Mouse (Mus musculus) skeletal muscle tissue, adult 2 months (tissue): ENCODE measurements at regions not wholly inside any gene's neighbourhood (a gene's known extent, or its start where the extent isn't known, plus 50 kb on each side); places are given as distances from the start of the nearest gene placed in this dataset.

Experiments
- DNase-seq: peaks from one replicate; pipeline ENCODE4 v3.0.0-alpha.2; 2012; ENCODE audit warnings: low read depth, low spot score

DNA sequence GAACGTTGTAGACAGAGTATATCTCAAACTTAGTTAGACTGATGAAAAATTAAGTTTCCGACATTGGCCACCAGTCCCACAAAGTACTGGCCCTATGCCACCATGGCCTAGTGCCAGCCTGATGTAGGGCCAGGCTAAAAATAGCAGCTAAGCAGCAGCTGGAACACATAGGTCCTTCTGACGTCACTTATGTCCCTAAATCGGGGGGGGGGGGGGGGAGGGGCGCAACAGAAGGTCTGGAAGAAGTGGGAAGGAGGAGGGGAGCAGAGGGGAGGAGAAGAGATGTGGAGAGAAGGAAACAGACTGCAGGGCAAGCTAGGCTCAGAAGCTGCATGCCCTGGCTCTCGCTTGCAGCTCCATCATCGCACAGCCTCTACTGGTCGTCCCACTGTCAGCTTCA, 164.7 kb upstream of the Smim15 start:
- peak; percentile 41 for DNase-seq

DNA sequence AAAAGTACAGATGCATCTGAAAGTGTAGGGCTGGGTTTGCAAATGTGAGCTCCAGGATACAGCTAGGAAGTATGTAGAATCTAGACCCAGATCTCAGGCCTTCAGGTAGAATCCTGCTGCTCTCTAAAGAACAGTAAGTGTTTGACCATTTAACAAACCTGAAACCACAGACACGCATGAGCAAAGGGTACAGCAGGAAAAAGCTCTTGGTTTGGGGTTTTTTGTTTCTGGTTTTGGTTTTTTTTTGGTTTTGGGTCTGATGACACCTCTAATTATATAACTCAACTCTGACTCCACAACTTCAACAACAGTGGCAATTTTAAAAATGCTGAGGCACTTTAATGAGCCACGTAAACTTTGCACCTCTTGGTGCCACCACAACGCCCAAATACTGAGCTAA, 165.3 kb upstream of the Smim15 start:
- no peak for DNase-seq

DNA sequence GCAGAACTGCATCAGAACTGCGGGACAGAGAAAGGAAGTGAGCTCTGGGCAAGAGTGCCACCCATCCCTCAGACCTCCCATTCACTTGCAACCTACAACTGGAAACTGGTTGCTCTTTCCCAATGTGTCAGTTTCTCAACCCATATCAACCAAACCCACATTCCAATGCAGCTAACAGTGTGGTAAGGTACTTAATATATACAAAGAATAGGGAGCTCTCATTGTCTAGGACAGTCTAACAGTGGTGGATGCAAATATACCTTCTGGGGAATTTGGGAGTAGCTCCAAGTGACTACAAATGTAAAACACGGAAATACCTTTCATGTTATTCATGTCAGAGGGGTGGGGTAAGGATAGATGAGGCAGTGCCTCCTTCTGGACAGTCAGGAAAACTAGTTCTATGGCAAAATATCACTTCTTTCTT, 171.0 kb upstream of the Smim15 start:
- no peak for DNase-seq

DNA sequence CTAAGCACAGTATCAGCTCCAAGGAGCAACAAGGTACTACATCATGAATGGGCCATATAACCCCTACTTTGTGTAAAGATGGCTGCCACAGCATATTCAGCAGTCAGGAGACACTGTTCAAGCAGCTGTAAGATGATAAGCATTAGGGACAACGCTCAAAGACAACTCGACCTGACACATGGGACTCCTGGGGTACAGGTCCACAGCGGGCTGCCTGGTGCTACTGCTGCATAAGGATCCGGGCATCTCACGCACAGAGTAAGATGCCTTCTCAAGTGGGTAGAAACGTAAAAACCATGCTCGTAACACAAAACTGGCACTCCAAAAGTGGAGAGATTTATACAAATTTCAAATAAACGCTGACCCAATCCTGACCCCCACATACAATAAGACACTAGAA, 171.7 kb upstream of the Smim15 start:
- no peak for DNase-seq

DNA sequence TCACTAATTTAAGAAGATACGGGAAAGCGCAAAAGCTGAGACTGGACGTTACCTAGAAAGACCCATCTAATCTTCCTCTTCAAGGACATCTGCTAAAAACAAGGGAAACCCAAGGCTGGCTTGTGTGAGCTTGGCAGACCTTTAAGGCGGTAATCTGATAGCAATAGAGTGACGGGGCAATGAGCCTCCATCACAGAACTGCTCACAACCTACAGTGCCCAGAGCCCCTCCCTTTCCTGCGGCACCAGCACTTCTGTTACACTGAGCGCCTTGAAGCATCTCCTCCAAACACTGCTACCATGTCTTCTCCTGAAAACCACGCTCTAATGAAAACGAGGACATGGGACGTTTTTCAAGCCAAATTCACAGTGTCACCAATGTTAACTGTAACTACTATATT, 172.1 kb upstream of the Smim15 start:
- DNase-seq = no peak

DNA sequence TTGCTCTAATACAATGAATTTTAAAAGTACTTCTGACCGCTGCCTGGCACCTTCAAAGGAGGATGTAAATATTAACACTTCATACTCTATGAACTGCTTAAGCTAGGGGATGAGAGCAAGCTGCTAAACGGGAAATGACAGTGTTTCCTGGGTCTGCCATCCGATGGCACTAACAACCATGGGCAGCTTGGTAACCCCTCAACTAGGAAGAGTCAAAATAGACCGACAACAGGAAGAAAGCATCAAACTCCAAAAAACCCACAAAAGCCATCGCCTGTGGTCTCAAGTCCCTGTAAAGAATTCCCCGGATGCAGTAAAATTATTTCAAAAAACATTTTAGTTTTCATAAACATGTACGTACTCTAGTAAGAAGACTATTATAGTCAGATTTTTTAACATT, 175.3 kb upstream of the Smim15 start:
- DNase-seq = no peak

DNA sequence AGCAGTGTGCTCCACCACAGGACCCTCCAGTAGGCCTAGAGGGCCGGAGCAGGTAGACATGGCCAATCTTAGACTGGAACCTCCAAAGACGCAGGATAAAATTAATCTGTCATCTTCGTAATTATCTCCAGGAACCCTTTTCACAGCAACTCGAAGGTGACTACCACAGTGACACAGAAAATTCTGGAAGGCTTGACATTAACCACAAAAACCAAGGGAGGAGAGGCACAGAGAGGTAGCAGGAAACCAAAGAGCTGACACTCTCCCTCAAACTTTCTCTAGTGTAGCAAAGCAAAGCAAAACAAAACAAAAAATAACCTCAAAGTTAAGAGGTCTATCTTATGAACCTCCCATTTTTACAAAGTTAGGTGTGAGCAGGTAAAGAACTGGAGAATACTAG, 177.4 kb upstream of the Smim15 start:
- DNase-seq = no peak

DNA sequence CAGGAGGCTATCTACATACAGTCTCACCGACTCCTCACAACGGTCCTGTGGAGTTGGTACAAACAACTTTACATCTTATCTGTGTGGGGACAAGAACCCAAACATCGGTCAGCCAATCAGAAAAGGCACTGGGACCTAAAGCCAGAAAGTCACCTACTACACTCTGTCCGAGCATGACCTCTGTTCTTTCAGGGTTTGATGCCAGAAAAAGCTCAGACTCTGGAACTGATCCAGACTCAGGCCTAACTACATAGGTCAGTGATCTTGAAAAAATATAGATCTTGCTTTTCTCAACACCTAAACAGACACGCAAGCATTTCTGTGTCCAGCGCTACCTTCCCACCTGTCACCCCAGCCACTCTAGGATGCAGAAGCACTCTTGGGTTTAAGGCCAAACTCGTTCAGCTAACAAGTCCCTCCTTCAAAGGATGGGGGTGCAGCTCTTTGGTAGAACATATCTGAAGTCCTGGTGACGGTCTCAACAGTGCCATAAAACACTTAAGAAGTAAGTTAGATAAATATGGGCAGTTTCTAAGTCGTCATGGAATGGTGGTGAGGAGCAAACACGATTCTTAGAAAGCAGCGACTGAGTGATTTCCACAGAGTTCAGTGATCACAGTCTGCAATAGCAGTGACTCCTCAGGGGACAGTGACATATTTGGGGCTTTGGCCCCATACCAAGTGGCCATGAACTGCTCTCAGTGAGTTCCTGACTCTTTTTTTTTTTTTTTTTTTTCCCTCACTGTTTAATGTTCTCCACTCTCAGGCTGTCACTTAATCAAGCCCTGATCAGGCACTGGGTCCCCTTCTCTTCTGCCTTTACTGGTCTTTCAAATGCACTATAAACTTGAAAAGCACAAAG, 181.2 kb upstream of the Smim15 start:
- no peak for DNase-seq

DNA sequence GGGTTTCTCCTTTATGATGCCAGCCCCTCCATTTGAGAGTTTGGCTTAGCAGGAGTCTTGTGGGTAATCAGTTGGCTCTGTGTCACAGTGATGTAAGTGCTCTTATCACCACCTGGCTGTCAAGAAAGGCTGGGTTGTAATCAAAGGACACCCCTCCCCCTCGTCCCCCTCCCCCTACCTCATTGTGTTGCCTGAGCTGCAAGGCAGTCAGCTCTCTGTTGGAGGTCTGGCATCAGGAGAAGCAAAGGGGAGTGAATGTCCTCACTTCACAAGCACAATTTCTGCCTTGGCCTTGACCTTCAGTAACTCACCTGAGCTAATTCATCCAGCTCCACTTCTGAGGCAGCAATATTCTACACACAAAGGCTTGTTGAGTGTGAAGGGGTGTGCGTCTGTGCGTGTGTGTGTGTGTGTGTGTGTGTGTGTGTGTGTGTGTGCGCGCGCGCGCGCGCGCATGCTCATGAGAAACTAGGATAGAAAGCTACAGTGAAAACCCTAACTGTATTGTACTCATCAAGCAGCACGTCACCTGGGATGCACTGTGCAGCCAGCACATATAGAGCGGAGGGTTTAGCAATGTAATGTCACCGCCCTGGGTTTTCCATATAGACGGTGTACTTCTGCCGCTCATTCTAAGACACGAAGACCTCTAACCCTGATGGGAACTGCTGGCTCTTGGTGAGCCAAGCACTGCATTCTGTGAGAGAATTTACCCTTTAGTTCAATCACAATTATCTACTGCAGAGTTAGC, 182.7 kb upstream of the Smim15 start:
- no peak for DNase-seq

DNA sequence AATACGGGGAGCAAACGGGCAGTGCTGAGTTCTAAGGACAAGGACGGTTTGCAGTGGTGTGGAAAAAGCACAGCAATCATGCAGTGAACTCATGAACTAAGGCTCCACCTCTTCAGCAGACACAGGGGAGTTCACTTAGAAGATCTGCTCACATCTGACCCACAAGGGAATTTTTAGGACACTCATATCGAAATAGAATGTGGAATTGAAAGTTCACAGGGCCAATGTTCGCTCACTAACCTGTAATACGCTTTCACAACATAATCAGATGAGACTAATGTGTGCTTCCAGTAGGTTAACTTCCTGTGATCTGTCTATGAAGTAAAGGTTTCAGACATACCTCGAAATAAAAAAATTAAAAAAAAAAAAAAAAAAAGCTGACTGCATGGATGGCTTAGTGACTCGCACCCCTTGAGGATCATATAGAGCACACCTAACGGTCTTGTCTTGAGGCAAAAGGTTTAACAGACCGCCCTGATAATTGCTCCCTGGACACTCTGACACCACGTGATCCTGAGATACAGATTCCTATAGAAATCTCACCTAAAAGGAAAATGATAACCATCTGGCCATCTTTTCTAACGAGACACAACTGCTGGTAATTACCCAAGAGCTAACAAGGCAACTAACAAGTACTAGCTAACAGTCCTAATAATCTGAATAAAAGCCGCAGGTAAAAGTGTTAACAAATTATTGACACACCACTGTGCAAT, 187.0 kb upstream of the Smim15 start:
- no peak for DNase-seq

DNA sequence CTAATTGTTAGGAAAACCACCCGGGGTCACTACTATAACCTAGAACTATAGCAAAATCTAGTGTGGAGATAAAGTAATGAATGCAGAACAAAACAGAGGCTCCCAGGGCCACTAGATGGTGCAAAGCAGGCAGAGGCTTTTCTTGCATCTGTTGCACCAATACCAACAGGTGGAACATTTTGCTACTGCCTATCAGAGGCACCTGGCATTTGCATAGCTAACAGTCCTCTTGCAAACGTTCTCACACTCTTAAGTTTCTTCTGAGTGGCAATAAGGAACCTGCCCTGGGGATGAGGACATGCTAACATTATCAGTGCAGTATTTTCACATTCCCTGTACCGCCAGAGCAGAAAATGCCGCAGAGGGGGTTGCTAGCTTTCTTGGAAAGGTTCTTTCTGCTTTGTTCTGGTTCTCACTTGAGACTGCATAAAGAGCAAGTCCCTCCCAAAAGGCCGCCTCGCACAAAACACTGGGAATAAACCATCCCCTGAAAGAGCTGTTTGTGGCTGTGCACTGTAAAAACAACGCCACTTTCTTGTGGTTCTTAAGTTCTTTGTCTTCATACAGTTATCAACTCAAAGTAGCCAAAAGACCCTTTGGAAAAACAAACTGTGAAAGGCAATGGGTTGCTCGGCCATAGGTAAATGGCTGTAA, 193.2 kb upstream of the Smim15 start:
- DNase-seq = no peak

DNA sequence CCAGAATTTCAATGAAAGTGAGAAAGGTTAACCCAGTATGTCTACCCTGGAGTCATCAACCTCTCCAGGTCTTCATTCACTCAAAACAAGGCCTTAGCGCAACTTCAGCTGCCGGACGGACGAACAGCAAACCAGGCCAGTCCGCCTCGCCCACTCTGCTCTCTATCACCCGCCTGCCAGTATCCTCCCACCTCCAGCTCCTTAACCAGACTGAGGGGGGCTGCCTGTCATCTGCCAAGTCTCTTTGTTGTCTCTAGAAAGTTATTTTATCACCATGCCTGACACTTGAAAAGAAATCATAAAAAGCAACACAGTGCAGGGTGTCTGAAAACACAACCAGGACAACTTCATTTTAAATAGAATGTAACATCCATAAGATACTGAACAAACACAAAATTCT, 195.4 kb upstream of the Smim15 start:
- no peak for DNase-seq

DNA sequence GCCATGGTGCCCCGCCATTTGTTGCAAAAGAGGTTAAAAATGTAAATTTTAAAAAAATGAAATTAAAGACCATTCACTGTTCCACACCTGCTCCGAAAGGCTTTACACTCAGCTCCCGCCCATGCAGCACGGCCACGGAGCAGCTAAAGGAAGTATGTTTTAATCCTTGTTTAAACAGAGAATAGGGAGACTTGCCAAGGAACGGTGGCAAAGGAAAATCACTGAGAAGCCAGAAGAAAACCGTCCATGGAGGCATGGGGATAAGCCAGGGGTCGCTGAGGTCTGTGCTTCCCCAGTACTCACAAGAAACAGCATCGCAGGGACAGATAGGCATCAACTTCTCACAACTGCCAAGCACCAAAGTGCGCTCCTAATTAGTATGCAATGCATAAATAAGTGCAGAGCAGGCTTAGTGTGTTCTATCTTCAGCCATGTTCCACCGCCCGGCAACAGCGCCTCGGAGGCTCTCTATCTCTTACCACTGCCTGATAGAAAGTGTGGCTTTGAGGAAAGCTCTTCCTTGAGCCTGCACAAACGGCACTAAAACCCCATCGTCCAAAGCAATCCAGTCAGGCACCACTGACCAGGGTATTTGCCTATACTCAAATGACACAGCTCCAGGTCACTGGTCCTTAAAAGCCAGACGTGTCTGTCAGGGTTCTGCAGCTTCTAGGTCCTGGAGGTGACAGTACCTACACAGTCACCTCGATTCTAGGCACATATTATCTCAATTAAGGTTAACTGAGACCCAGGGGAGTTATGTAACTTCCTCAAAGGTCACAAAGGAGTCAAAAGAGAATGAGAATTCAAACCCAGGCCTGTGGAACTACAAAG, 196.8 kb upstream of the Smim15 start:
- DNase-seq = no peak

DNA sequence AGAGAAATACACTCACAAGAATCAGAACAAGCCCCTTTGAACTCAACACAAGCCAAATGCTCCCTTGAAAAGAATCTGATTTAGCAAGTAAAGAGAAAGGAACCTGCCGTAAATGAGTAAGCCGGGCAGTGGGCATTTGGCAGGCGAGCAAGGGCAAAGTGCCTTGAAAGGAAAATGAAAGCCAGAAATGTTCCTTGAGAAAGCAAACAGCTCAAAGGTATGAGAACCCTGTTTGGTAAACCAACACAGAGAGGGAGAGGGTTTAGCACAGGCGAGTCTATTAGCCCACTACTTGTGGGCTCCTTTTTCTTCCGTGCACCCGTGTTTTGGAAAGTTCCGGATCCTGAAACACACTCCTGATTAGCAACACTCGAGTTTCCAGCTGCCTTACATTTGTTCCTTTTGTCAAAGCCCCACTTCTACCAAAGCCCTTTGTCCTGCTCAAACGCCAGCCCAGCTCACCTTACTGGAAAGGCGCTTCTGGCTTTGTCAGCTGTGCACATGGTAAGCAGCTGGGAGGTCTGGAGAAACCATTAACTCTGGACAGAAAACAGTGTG, 197.5 kb upstream of the Smim15 start:
- no peak for DNase-seq

DNA sequence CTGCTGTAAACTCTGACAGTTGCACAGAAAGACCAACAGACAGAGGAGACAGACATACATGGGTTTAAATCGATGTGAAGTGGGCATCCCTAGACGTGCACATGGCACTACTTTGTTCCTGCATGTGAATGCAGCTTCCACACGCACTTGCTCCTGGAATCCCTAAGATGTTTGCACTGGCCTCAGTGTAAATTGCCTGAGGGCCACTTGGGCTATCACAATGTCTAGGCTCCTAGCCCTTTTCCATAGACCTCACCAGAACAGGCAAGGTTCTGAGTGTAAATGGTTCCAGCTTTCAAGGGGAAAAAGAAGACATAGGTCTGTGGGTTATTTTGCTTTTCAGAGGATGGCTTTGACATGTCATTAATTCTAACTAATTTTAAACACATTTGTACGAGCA, 198.4 kb upstream of the Smim15 start:
- DNase-seq = no peak

DNA sequence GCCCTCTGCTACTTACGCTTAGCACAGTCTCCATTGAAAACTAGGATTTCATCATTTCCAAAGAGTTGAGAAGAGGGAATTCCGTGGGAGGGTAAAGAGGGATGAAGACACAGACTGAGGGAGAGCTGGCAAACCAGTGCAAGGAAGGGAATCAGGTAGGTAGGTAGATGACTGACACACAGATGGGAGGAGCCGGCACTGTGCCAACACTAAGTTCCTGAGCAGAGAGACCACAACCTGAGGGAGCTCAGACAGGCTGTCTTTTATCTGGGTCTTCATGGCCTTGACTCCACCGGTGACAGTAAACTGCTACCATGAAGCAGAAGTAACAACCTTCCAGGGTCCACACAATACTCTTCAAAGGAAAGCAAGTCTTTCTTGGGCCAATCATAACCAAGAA, 200.2 kb upstream of the Smim15 start:
- DNase-seq = no peak

DNA sequence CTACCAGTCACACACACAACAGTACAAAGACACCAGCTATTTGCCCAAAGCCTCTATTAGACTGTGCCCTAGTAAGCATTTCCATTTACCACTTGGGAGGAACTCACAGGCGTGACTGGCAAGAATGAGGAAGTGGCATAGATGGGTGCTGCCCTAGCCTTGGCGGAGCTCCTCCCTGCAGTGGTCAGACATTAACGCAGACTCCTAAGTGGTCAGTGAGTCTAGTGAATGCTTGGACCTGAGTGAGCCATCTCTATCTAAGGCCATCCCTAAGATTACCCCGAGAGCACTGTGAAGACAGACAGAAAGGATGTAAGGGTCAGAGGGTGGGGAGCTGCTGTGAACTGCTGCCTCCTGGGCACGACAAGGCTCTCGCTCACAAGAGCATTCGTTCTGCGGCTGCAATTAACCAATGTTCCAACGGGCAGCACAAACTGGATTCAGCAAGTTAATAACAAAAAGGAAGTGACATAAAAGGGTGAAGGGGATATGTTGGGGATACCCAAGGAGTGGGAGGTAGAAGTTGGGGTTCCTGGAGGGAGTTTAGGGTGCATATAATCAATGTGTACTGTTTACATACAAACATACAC, 206.0 kb upstream of the Smim15 start:
- DNase-seq = peak; percentile 25

DNA sequence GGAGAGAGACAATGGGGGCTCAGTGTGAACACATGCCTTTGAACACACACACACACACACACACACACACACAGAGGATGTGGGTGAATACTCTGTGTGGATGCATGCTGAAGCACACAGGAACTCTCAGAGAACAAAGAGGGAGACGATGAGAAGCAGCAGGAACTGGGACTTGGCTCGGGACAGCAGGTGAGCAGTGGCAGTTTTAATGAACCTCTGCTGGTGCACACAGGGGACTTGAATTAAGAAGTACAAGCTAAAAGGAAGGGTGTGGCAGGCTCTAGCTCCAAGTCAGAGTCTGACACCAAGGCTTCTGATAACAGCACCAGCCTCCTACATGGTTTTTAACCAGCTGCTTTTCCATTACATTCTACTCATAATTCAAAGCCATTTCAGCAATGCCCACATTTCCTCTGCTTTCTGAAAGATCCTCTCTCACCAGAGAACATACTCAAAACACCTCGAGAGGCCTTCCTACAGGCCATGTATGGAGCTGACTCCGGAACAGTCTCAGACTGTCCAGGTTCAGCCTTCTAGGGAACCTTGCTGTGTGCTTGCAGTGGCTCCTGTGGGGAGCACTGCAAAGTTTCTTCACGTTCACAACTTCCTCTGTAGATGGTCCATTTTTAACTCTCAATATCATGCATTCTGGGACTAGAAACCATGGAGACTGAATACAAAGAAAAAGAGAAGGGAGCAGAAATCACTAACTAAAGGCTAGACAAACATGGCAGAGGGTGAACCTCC, 206.9 kb upstream of the Smim15 start:
- DNase-seq = no peak

DNA sequence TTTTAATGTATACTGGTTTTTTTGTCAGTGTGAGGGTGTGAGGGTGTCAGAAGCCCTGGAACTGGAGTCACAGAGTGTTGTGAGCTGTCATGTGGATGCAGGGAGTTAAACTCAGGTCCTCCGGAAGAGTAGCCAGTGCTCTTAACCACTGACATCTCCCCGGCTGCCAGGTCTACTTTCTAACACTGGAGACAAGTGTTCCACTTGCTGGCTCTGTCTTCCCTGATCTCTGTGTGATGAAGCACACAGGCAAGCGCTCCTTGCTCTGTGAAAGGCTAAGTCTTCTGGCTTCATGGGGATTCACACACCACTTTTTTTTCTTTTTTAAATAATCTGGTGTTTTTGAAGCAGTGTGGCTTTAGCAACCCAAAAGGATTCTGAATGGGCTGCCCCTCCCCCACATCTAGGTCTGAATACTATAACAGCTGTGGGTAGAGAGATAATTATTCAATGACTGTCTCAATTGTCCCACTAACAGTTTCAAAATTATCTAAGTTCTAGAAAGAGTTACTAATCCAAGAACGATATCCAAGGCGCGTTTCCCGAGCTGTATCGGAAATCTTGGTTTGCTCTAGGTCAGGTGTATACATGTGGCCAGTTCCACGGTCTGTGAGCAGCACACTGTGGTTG, 208.4 kb upstream of the Smim15 start:
- no peak for DNase-seq
